Mouse (Mus musculus): ENCODE results near the gene Ptprg.

GRCm38 (mm10) chr14:11833678-11834077 is 280.3 kb downstream of the Ptprg start:
- TF ChIP-seq RAD21 (IDR thresholded peaks at IDR 0.05; ENCODE audit: low read depth, low read length) (no peak), KAT2A (conservative IDR thresholded peaks at IDR 0.05; ENCODE audit: low read depth, low read length) (no peak), JUND (IDR thresholded peaks at IDR 0.05; ENCODE audit: low read depth, low read length) (no peak), RCOR1 (IDR thresholded peaks at IDR 0.05; ENCODE audit: low read depth, low read length) (no peak), CTCF (IDR thresholded peaks at IDR 0.05 in 2 of 3, conservative IDR thresholded peaks at IDR 0.05 in 1 of 3; ENCODE audit: control insufficient read depth in 1 of 3, insufficient read depth in 1 of 3, low read depth in 2 of 3, low read length in 3 of 3, poor library complexity in 1 of 3, severe bottlenecking in 1 of 3) (no peak), ETS1 (IDR thresholded peaks at IDR 0.05; ENCODE audit: low read depth, low read length) (no peak), USF2 (IDR thresholded peaks at IDR 0.05; ENCODE audit: borderline replicate concordance in 1 of 2, insufficient read depth in 1 of 2, low read depth in 1 of 2, low read length in 2 of 2) (no peak), CHD1 (IDR thresholded peaks at IDR 0.05; ENCODE audit: low read depth, low read length) (no peak), POLR2A (IDR thresholded peaks at IDR 0.05; ENCODE audit: control insufficient read depth in 1 of 2, insufficient read depth in 1 of 2, low read depth in 1 of 2, low read length in 2 of 2, poor library complexity in 1 of 2) (no peak), POLR2AphosphoS2 (IDR thresholded peaks at IDR 0.05; ENCODE audit: low read length) (no peak), USF1 (IDR thresholded peaks at IDR 0.05; ENCODE audit: low read depth, low read length) (no peak), TAL1 (IDR thresholded peaks at IDR 0.05; ENCODE audit: low read length) (no peak), GABPA (IDR thresholded peaks at IDR 0.05; ENCODE audit: low read depth, low read length) (no peak), MAFK (IDR thresholded peaks at IDR 0.05; ENCODE audit: borderline replicate concordance, low read depth, low read length) (no peak)
